ENCODE assay signal across 17 mouse cellular contexts in the genomic region with DNA sequence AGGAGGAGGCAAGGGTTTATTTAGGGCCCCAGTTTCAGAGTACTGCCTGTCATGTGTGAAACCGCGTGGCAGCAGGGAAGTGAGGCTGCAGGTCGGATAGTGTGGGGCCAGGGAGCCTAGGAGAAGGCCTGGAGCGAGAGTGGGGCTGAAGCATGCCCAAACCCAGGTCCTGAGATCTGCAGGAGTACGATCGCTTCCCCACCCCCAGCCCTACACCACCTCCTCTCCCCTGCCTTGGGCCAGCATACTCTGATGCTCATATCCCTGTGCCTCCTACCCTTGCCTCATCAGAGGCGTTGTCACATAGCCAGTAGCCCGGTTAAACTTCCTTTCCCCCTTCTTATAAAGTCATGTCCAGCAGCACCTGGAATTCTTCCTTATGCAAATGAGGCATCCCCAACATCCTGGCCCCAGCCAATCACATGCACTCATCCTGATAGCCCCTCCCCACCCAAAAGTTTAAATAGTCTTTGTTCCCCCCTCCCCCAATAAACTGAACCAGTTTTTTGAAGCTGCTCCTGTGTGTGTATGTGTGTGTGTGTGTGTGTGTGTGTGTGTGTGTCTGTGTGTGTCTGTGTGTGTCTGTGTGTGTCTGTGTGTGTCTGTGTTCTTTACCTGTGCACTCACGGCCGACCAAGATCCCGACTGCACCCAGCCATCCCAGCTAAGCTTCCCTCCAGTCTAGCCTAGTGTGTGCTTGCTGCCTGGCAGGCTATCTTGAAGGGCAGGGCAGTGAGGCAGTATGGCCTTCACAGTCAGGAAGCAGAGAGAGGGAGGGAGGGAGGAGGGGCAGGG. TPM values are rescaled to one million over a fixed set of nuclear protein-coding genes. Genes with fewer than 3 reads are reported as not detected.
A peak's percentile ranks its signal among the peaks of the same experiment; 100 is the strongest.
DNase-seq lines count a peak whose midpoint lies in the region; ATAC-seq and TF ChIP-seq lines count a peak whose summit lies in the region.
"Had no signal": no experiment of that assay in that cellular context is flagged by ENCODE, and none has a peak within 500 bp of the region (broad histone marks: within the 10 kb centered on the region; RNA-seq: fewer than 3 reads in every experiment).

No protein-coding gene starts in this region.

- TF ChIP-seq EP300 in ES-Bruce4 (IDR thresholded peaks at IDR 0.05; ENCODE audit: insufficient read depth, low read depth, low read length), result 0 out of 2 replicates have a peak, but pooled peaks have one; percentile 22

- peaks cover 12% of the 10 kb centered on the region for H3K4me1 ChIP-seq in forebrain, embryonic 10.5 days
- H3K4me1 ChIP-seq in forebrain, embryonic 16.5 days (replicated peaks; ENCODE audit: control insufficient read depth, insufficient read depth, low read length), result no peaks in the 10 kb centered on the region
- H3K4me1 ChIP-seq in kidney, embryonic 14.5 days (ENCODE audit: control insufficient read depth, insufficient read depth, low read length), result no peaks in the 10 kb centered on the region
- H3K4me1 ChIP-seq in ES-Bruce4 (ENCODE audit: control insufficient read depth, insufficient read depth, low read length), result no peaks in the 10 kb centered on the region
- H3K4me1 ChIP-seq in brown adipose tissue, adult 24 weeks (ENCODE audit: control insufficient read depth, insufficient read depth, insufficient read length, low read length), result no peaks in the 10 kb centered on the region
- no peaks in the 10 kb centered on the region for H3K4me1 ChIP-seq in midbrain, embryonic 11.5 days (ENCODE audit: control insufficient read depth, insufficient read depth, low read length)
- H3K4me1 ChIP-seq in hindbrain, embryonic 13.5 days (replicated peaks), result no peaks in the 10 kb centered on the region
- H3K4me1 ChIP-seq: embryonic facial prominence, embryonic 13.5 days; hindbrain, embryonic 15.5 days; liver, embryonic 13.5 days had no signal

- H3K36me3 ChIP-seq in forebrain, embryonic 10.5 days (replicated peaks), result no peaks in the 10 kb centered on the region
- H3K36me3 ChIP-seq in forebrain, embryonic 16.5 days (ENCODE audit: control insufficient read depth, insufficient read depth), result no peaks in the 10 kb centered on the region
- peaks cover 33% of the 10 kb centered on the region for H3K36me3 ChIP-seq in kidney, embryonic 14.5 days (ENCODE audit: control insufficient read depth, insufficient read depth, low read length)
- H3K36me3 ChIP-seq in ES-Bruce4 (ENCODE audit: control insufficient read depth, insufficient read depth, low read length, poor library complexity, severe bottlenecking), result no peaks in the 10 kb centered on the region
- no peaks in the 10 kb centered on the region for H3K36me3 ChIP-seq in midbrain, embryonic 11.5 days (ENCODE audit: control insufficient read depth, insufficient read depth, low read length)
- no peaks in the 10 kb centered on the region for H3K36me3 ChIP-seq in hindbrain, embryonic 13.5 days
- H3K36me3 ChIP-seq: embryonic facial prominence, embryonic 13.5 days; forebrain, embryonic 12.5 days; G1E; hindbrain, embryonic 15.5 days; liver, embryonic 13.5 days had no signal

- no peak overlapping the region for H3K4me2 ChIP-seq in forebrain, embryonic 16.5 days (ENCODE audit: low read length)
- no peak overlapping the region for H3K4me2 ChIP-seq in kidney, embryonic 14.5 days (replicated peaks; ENCODE audit: low read depth, low read length)
- no peak overlapping the region for H3K4me2 ChIP-seq in midbrain, embryonic 11.5 days
- no peak overlapping the region for H3K4me2 ChIP-seq in hindbrain, embryonic 13.5 days
- H3K4me2 ChIP-seq: embryonic facial prominence, embryonic 13.5 days; forebrain, embryonic 12.5 days; hindbrain, embryonic 15.5 days; liver, embryonic 13.5 days had no signal

- no peak for TF ChIP-seq CTCF in ES-Bruce4 (IDR thresholded peaks at IDR 0.05; ENCODE audit: low read depth, low read length)

- 81% methylated on average over 11 of the region's 11 CpGs for WGBS in forebrain, embryonic 10.5 days
- WGBS in forebrain, embryonic 16.5 days, result 79% methylated on average over 11 of the region's 11 CpGs
- 70% methylated on average over 11 of the region's 11 CpGs for WGBS in kidney, embryonic 14.5 days
- 72% methylated on average over 11 of the region's 11 CpGs for WGBS in midbrain, embryonic 11.5 days
- 78% methylated on average over 11 of the region's 11 CpGs for WGBS in hindbrain, embryonic 13.5 days

- no peak overlapping the region for H3K4me3 ChIP-seq in forebrain, embryonic 10.5 days
- H3K4me3 ChIP-seq in forebrain, embryonic 16.5 days (replicated peaks; ENCODE audit: low read length), result no peak overlapping the region
- no peak overlapping the region for H3K4me3 ChIP-seq in kidney, embryonic 14.5 days (ENCODE audit: low read length)
- peak overlapping the region; percentile 40 for H3K4me3 ChIP-seq in ES-Bruce4 (ENCODE audit: low read depth, low read length)
- no peak overlapping the region for H3K4me3 ChIP-seq in brown adipose tissue, adult 24 weeks (ENCODE audit: insufficient read depth, low read depth, low read length)
- H3K4me3 ChIP-seq in midbrain, embryonic 11.5 days (ENCODE audit: low read depth, low read length), result no peak overlapping the region
- no peak overlapping the region for H3K4me3 ChIP-seq in hindbrain, embryonic 13.5 days
- H3K4me3 ChIP-seq: embryonic facial prominence, embryonic 13.5 days; forebrain, embryonic 12.5 days; hindbrain, embryonic 15.5 days; layer of hippocampus, adult 2 months; liver, embryonic 13.5 days; myocyte had no signal

- no peaks in the 10 kb centered on the region for H3K9me3 ChIP-seq in forebrain, embryonic 10.5 days
- H3K9me3 ChIP-seq in forebrain, embryonic 16.5 days (ENCODE audit: control insufficient read depth, low read length), result no peaks in the 10 kb centered on the region
- H3K9me3 ChIP-seq in kidney, embryonic 14.5 days (ENCODE audit: control insufficient read depth, low read length), result no peaks in the 10 kb centered on the region
- H3K9me3 ChIP-seq in ES-Bruce4 (replicated peaks; ENCODE audit: control insufficient read depth, insufficient read depth, low read length, poor library complexity, severe bottlenecking), result no peaks in the 10 kb centered on the region
- no peaks in the 10 kb centered on the region for H3K9me3 ChIP-seq in midbrain, embryonic 11.5 days (ENCODE audit: control insufficient read depth, low read length)
- H3K9me3 ChIP-seq in hindbrain, embryonic 13.5 days, result no peaks in the 10 kb centered on the region
- H3K9me3 ChIP-seq: embryonic facial prominence, embryonic 13.5 days; forebrain, embryonic 12.5 days; hindbrain, embryonic 15.5 days; liver, embryonic 13.5 days had no signal

- no peak for DNase-seq in forebrain, embryonic 10.5 days (ENCODE audit: extremely low spot score, low spot score)
- DNase-seq in kidney, postnatal 25 days, result peak; percentile 10 to 50
- no peak for DNase-seq in midbrain, embryonic 11.5 days (ENCODE audit: low spot score, missing footprints)
- DNase-seq: cerebellum, postnatal 10 days; liver, embryonic 13.5 days; thymus, adult 2 months had no signal

- peak; percentile 27 for TF ChIP-seq POLR2A in ES-Bruce4 (IDR thresholded peaks at IDR 0.05; ENCODE audit: insufficient read depth, low read length)

- no peak overlapping the region for H3K9ac ChIP-seq in forebrain, embryonic 16.5 days (replicated peaks; ENCODE audit: low read depth, low read length)
- H3K9ac ChIP-seq in kidney, embryonic 14.5 days (ENCODE audit: low read depth, low read length), result no peak overlapping the region
- 0 out of 2 replicates have a peak overlapping the region, but pooled peaks have one; percentile 20 for H3K9ac ChIP-seq in ES-Bruce4 (ENCODE audit: low read depth, poor library complexity, severe bottlenecking)
- H3K9ac ChIP-seq in midbrain, embryonic 11.5 days (ENCODE audit: low read length), result no peak overlapping the region
- no peak overlapping the region for H3K9ac ChIP-seq in hindbrain, embryonic 13.5 days
- H3K9ac ChIP-seq: embryonic facial prominence, embryonic 13.5 days; forebrain, embryonic 12.5 days; hindbrain, embryonic 15.5 days; liver, embryonic 13.5 days had no signal

- 0 out of 2 replicates have a peak overlapping the region, but pooled peaks have one; percentile 30 for H3K27ac ChIP-seq in forebrain, embryonic 10.5 days
- H3K27ac ChIP-seq in forebrain, embryonic 16.5 days (ENCODE audit: low read length), result no peak overlapping the region
- H3K27ac ChIP-seq in kidney, embryonic 14.5 days (ENCODE audit: low read depth, low read length), result no peak overlapping the region
- H3K27ac ChIP-seq in ES-Bruce4 (ENCODE audit: insufficient read depth, low read length), result peak overlapping the region; percentile 42; the same call in 1 of the 2 replicates
- peak overlapping the region; percentile 35; the same call in 1 of the 2 replicates for H3K27ac ChIP-seq in brown adipose tissue, adult 24 weeks (replicated peaks; ENCODE audit: low read depth, low read length)
- no peak overlapping the region for H3K27ac ChIP-seq in midbrain, embryonic 11.5 days (ENCODE audit: low read depth, low read length)
- H3K27ac ChIP-seq in hindbrain, embryonic 13.5 days, result no peak overlapping the region
- H3K27ac ChIP-seq: embryonic facial prominence, embryonic 13.5 days; forebrain, embryonic 12.5 days; hindbrain, embryonic 15.5 days; layer of hippocampus, adult 2 months; liver, embryonic 13.5 days had no signal

- no peak for ATAC-seq in forebrain, embryonic 16.5 days
- no peak; the same call in 1 of the 2 replicates for ATAC-seq in kidney, embryonic 14.5 days (ENCODE audit: low FRiP score, low TSS enrichment)
- no peak for ATAC-seq in midbrain, embryonic 11.5 days (ENCODE audit: low FRiP score)
- no peak for ATAC-seq in hindbrain, embryonic 13.5 days (ENCODE audit: low FRiP score)

- H3K27me3 ChIP-seq in forebrain, embryonic 10.5 days (ENCODE audit: poor library complexity, severe bottlenecking), result no peaks in the 10 kb centered on the region
- no peaks in the 10 kb centered on the region for H3K27me3 ChIP-seq in forebrain, embryonic 16.5 days (replicated peaks; ENCODE audit: control insufficient read depth, insufficient read depth, low read length)
- no peaks in the 10 kb centered on the region for H3K27me3 ChIP-seq in kidney, embryonic 14.5 days (ENCODE audit: control insufficient read depth, insufficient read depth, low read length)
- no peaks in the 10 kb centered on the region for H3K27me3 ChIP-seq in ES-Bruce4 (ENCODE audit: control insufficient read depth, insufficient read depth, low read length, poor library complexity, severe bottlenecking)
- no peaks in the 10 kb centered on the region for H3K27me3 ChIP-seq in midbrain, embryonic 11.5 days (ENCODE audit: control insufficient read depth, insufficient read depth, low read length)
- H3K27me3 ChIP-seq in hindbrain, embryonic 13.5 days, result peaks cover 4% of the 10 kb centered on the region; the same call in 1 of the 2 replicates
- H3K27me3 ChIP-seq: embryonic facial prominence, embryonic 13.5 days; forebrain, embryonic 12.5 days; liver, embryonic 13.5 days had no signal

RNA-seq across cellular contexts. Expression of gene A730049H05Rik, which starts 36.9 kb away (rescaled TPM):
- polyA plus RNA-seq in forebrain, embryonic 10.5 days (2016; fragmentation: Nextera tagmentation; extraction: Ambion mirVana), result 0.99 and 2.3 TPM in 2 replicates
- polyA plus RNA-seq in forebrain, embryonic 16.5 days (2015; fragmentation: Nextera tagmentation; extraction: Ambion mirVana), result 0.19 TPM in 1 of 2 replicates, not detected in the other
- 1.2 and 1.6 TPM in 2 replicates for polyA plus RNA-seq in kidney, embryonic 14.5 days (2014; fragmentation: Nextera tagmentation; extraction: Ambion mirVana)
- polyA plus RNA-seq in ES-Bruce4 (2011; ENCODE audit: insufficient read depth, insufficient read length, low read depth, missing spikeins), result 0.40 TPM in 1 of 2 replicates, not detected in the other
- polyA plus RNA-seq in brown adipose tissue, adult 24 weeks (2012; ENCODE audit: insufficient read depth, insufficient read length, missing spikeins), result not detected in 2 replicates
- polyA plus RNA-seq in midbrain, embryonic 11.5 days (2014; fragmentation: Nextera tagmentation; extraction: Ambion mirVana), result 0.12 and 0.43 TPM in 2 replicates
- polyA plus RNA-seq in hindbrain, embryonic 13.5 days (2015; fragmentation: Nextera tagmentation; extraction: Ambion mirVana), result 0.41 and 0.97 TPM in 2 replicates
- polyA plus RNA-seq: G1E had no signal

Comparison
In these comparisons a context has a peak if more than half of its experiments do, and no peak if none do; other contexts are left out.
1. H3K27ac ChIP-seq: peak in forebrain, embryonic 10.5 days (single experiment), ES-Bruce4 (single experiment) and brown adipose tissue, adult 24 weeks (single experiment); none in forebrain, embryonic 16.5 days (single experiment), kidney, embryonic 14.5 days (single experiment), midbrain, embryonic 11.5 days (single experiment) and hindbrain, embryonic 13.5 days (single experiment).
2. DNase-seq: peak in kidney, postnatal 25 days (2 of 2); none in forebrain, embryonic 10.5 days (single experiment) and midbrain, embryonic 11.5 days (single experiment).